Mouse (Mus musculus): ENCODE results near the gene Ttc7. TPM values are rescaled to one million over a fixed set of nuclear protein-coding genes. Genes with fewer than 3 reads are reported as not detected.

Ttc7 gene
- total RNA-seq, 1 experiment, result 2.7 TPM

GRCm38 (mm10) chr17:87369270-87369759, 86.6 kb downstream of the Ttc7 start:
- H3K27ac ChIP-seq (ENCODE audit: insufficient read depth, low read depth, low read length, poor library complexity, severe bottlenecking), result no peak overlapping the region; the same call in 1 of the 2 replicates
- no peaks in the 10 kb centered on the region for H3K9me3 ChIP-seq (ENCODE audit: control insufficient read depth, insufficient read depth, low read depth, low read length)
- no peak for DNase-seq (ENCODE audit: low read depth, low spot score)
- in situ Hi-C loops (cut with MboI; ENCODE audit: low sequenced_read_pairs in 2 of 2, unreplicated experiment in 2 of 2), result no loop called here
- H3K4me3 ChIP-seq (ENCODE audit: insufficient read depth in 1 of 2, low read depth in 1 of 2, low read length in 2 of 2, poor library complexity in 1 of 2, severe bottlenecking in 1 of 2), result no peak overlapping the region
- TF ChIP-seq ZNF384 (IDR thresholded peaks at IDR 0.05; ENCODE audit: low read depth, low read length) (no peak), HCFC1 (IDR thresholded peaks at IDR 0.05; ENCODE audit: borderline replicate concordance, insufficient read depth, low read length) (no peak), ZC3H11A (IDR thresholded peaks at IDR 0.05; ENCODE audit: borderline replicate concordance, low read depth, low read length) (no peak), MAFK (IDR thresholded peaks at IDR 0.05; ENCODE audit: insufficient read depth, low read depth, low read length) (no peak), CHD2 (IDR thresholded peaks at IDR 0.05; ENCODE audit: low read depth, low read length) (no peak)
- no peaks in the 10 kb centered on the region for H3K36me3 ChIP-seq (ENCODE audit: control insufficient read depth, insufficient read depth, low read length, poor library complexity, severe bottlenecking)
- peaks cover 0 to 17% of the 10 kb centered on the region in 2 experiments; a peak in 1 of 4 replicates for H3K4me1 ChIP-seq (ENCODE audit: control insufficient read depth in 2 of 2, insufficient read depth in 2 of 2, low read length in 2 of 2, poor library complexity in 1 of 2)
- H3K9ac ChIP-seq (ENCODE audit: insufficient read depth, low read depth, low read length, poor library complexity, severe bottlenecking), result no peak overlapping the region

- Histone ChIP-seq H3K4me3 (ENCODE audit: insufficient read depth in 1 of 2, low read depth in 1 of 2, low read length in 2 of 2, poor library complexity in 1 of 2, severe bottlenecking in 1 of 2) (no peak overlapping the region), H3K27ac (ENCODE audit: insufficient read depth, low read depth, low read length, poor library complexity, severe bottlenecking) (no peak overlapping the region), H3K4me1 (ENCODE audit: control insufficient read depth in 2 of 2, insufficient read depth in 2 of 2, low read length in 2 of 2, poor library complexity in 1 of 2) (peaks cover 0 to 14% of the 10 kb centered on the region in 2 experiments; a peak in 1 of 4 replicates), H3K36me3 (ENCODE audit: control insufficient read depth, insufficient read depth, low read length, poor library complexity, severe bottlenecking) (no peaks in the 10 kb centered on the region), H3K9me3 (ENCODE audit: control insufficient read depth, insufficient read depth, low read depth, low read length) (no peaks in the 10 kb centered on the region), H3K9ac (ENCODE audit: insufficient read depth, low read depth, low read length, poor library complexity, severe bottlenecking) (no peak overlapping the region)
- TF ChIP-seq MAFK (IDR thresholded peaks at IDR 0.05; ENCODE audit: insufficient read depth, low read depth, low read length), result no peak
- TF ChIP-seq ZNF384 (IDR thresholded peaks at IDR 0.05; ENCODE audit: low read depth, low read length), result no peak
- TF ChIP-seq HCFC1 (IDR thresholded peaks at IDR 0.05; ENCODE audit: borderline replicate concordance, insufficient read depth, low read length), result no peak
- TF ChIP-seq ZC3H11A (IDR thresholded peaks at IDR 0.05; ENCODE audit: borderline replicate concordance, low read depth, low read length), result no peak
- no peak for TF ChIP-seq CHD2 (IDR thresholded peaks at IDR 0.05; ENCODE audit: low read depth, low read length)
- no peak for DNase-seq (ENCODE audit: low read depth, low spot score)
- in situ Hi-C loops (cut with MboI; ENCODE audit: low sequenced_read_pairs in 2 of 2, unreplicated experiment in 2 of 2), result no loop called here
Observed at GRCm38 (mm10) chr17:87372189-87372588, 89.5 kb downstream of the Ttc7 start.

- Histone ChIP-seq H3K9ac (ENCODE audit: insufficient read depth, low read depth, low read length, poor library complexity, severe bottlenecking) (no peak overlapping the region), H3K36me3 (ENCODE audit: control insufficient read depth, insufficient read depth, low read length, poor library complexity, severe bottlenecking) (no peaks in the 10 kb centered on the region), H3K4me1 (ENCODE audit: control insufficient read depth in 2 of 2, insufficient read depth in 2 of 2, low read length in 2 of 2, poor library complexity in 1 of 2) (peaks cover 0 to 21% of the 10 kb centered on the region in 2 experiments; a peak in 2 of 4 replicates), H3K27ac (ENCODE audit: insufficient read depth, low read depth, low read length, poor library complexity, severe bottlenecking) (no peak overlapping the region), H3K4me3 (ENCODE audit: insufficient read depth in 1 of 2, low read depth in 1 of 2, low read length in 2 of 2, poor library complexity in 1 of 2, severe bottlenecking in 1 of 2) (no peak overlapping the region), H3K9me3 (ENCODE audit: control insufficient read depth, insufficient read depth, low read depth, low read length) (no peaks in the 10 kb centered on the region)
- DNase-seq (ENCODE audit: low read depth, low spot score), result no peak
- no peak for TF ChIP-seq CHD2 (IDR thresholded peaks at IDR 0.05; ENCODE audit: low read depth, low read length)
- no peak for TF ChIP-seq MAFK (IDR thresholded peaks at IDR 0.05; ENCODE audit: insufficient read depth, low read depth, low read length)
- TF ChIP-seq HCFC1 (IDR thresholded peaks at IDR 0.05; ENCODE audit: borderline replicate concordance, insufficient read depth, low read length), result no peak
- no peak for TF ChIP-seq ZC3H11A (IDR thresholded peaks at IDR 0.05; ENCODE audit: borderline replicate concordance, low read depth, low read length)
- no peak for TF ChIP-seq ZNF384 (IDR thresholded peaks at IDR 0.05; ENCODE audit: low read depth, low read length)
- in situ Hi-C loops (cut with MboI; ENCODE audit: low sequenced_read_pairs in 2 of 2, unreplicated experiment in 2 of 2), result no loop called here
Observed at GRCm38 (mm10) chr17:87373327-87373726, 90.6 kb downstream of the Ttc7 start.

GRCm38 (mm10) chr17:87375941-87376511, 93.3 kb downstream of the Ttc7 start:
- in situ Hi-C loops (cut with MboI; ENCODE audit: low sequenced_read_pairs in 2 of 2, unreplicated experiment in 2 of 2), result no loop called here
- Histone ChIP-seq H3K4me1 (ENCODE audit: control insufficient read depth in 2 of 2, insufficient read depth in 2 of 2, low read length in 2 of 2, poor library complexity in 1 of 2) (peaks cover 0 to 35% of the 10 kb centered on the region in 2 experiments; a peak in 2 of 4 replicates), H3K27ac (ENCODE audit: insufficient read depth, low read depth, low read length, poor library complexity, severe bottlenecking) (no peak overlapping the region), H3K9me3 (ENCODE audit: control insufficient read depth, insufficient read depth, low read depth, low read length) (no peaks in the 10 kb centered on the region), H3K4me3 (ENCODE audit: insufficient read depth in 1 of 2, low read depth in 1 of 2, low read length in 2 of 2, poor library complexity in 1 of 2, severe bottlenecking in 1 of 2) (no peak overlapping the region), H3K36me3 (ENCODE audit: control insufficient read depth, insufficient read depth, low read length, poor library complexity, severe bottlenecking) (no peaks in the 10 kb centered on the region), H3K9ac (ENCODE audit: insufficient read depth, low read depth, low read length, poor library complexity, severe bottlenecking) (no peak overlapping the region)
- no peak for DNase-seq (ENCODE audit: low read depth, low spot score)
- no peak for TF ChIP-seq ZNF384 (IDR thresholded peaks at IDR 0.05; ENCODE audit: low read depth, low read length)
